Mouse (Mus musculus) ES-Bruce4 (cell line): Measurements from ENCODE around the gene Rtca. TPM values are rescaled to one million over a fixed set of nuclear protein-coding genes. Genes with fewer than 3 reads are reported as not detected.
A peak's percentile ranks its signal among the peaks of the same experiment; 100 is the strongest.

Experiments used
- H3K27ac ChIP-seq: 2 replicates; pipeline ENCODE4 v1.5.1; 2012; ENCODE audit warnings: low read length, inconsistent platforms; ENCODE audit not compliant: insufficient read depth
- H3K27me3 ChIP-seq: 2 replicates; pipeline ENCODE4 v1.6.1; 2012; ENCODE audit warnings: mild to moderate bottlenecking, low read length, inconsistent platforms; ENCODE audit not compliant: control insufficient read depth, poor library complexity, insufficient read depth, severe bottlenecking
- H3K36me3 ChIP-seq: 2 replicates; pipeline ENCODE4 v1.6.1; 2012; ENCODE audit warnings: inconsistent platforms, mild to moderate bottlenecking, low read length, moderate library complexity; ENCODE audit not compliant: control insufficient read depth, poor library complexity, insufficient read depth, severe bottlenecking
- H3K4me1 ChIP-seq: one replicate; pipeline ENCODE4 v1.8.1; 2011; ENCODE audit warnings: low read length; ENCODE audit not compliant: control insufficient read depth, insufficient read depth
- H3K4me3 ChIP-seq: 2 replicates; pipeline ENCODE4 v1.5.1; 2011; ENCODE audit warnings: low read depth, mild to moderate bottlenecking, low read length
- H3K9ac ChIP-seq: 2 replicates; pipeline ENCODE4 v1.6.1; 2012; ENCODE audit warnings: low read depth, mild to moderate bottlenecking, inconsistent platforms; ENCODE audit not compliant: poor library complexity, severe bottlenecking
- H3K9me3 ChIP-seq: replicated peaks from 2 replicates; pipeline ENCODE4 v1.6.1; 2012; ENCODE audit warnings: mild to moderate bottlenecking, low read length, inconsistent platforms; ENCODE audit not compliant: control insufficient read depth, poor library complexity, insufficient read depth, severe bottlenecking
- CTCF ChIP-seq: IDR thresholded peaks from one replicate; pipeline ENCODE4 v1.8.1; 2011; ENCODE audit warnings: low read depth, low read length
- EP300 ChIP-seq: IDR thresholded peaks from 2 replicates; pipeline ENCODE4 v1.6.1; 2011; ENCODE audit warnings: low read depth, low read length; ENCODE audit not compliant: insufficient read depth
- POLR2A ChIP-seq: IDR thresholded peaks from one replicate; pipeline ENCODE4 v1.8.1; 2011; ENCODE audit warnings: low read length; ENCODE audit not compliant: insufficient read depth
- polyA plus RNA-seq: library from polyadenylated mRNA; stranded (reverse); fragments of >200 nt; gene quantifications from 2 replicates; pipeline ENCODE4 v1.2.4, GENCODE M21; 2011; ENCODE audit warnings: low read depth; ENCODE audit not compliant: missing spikeins, insufficient read depth, insufficient read length

Rtca gene
- polyA plus RNA-seq, 1 experiment: 50.9 TPM

DNA sequence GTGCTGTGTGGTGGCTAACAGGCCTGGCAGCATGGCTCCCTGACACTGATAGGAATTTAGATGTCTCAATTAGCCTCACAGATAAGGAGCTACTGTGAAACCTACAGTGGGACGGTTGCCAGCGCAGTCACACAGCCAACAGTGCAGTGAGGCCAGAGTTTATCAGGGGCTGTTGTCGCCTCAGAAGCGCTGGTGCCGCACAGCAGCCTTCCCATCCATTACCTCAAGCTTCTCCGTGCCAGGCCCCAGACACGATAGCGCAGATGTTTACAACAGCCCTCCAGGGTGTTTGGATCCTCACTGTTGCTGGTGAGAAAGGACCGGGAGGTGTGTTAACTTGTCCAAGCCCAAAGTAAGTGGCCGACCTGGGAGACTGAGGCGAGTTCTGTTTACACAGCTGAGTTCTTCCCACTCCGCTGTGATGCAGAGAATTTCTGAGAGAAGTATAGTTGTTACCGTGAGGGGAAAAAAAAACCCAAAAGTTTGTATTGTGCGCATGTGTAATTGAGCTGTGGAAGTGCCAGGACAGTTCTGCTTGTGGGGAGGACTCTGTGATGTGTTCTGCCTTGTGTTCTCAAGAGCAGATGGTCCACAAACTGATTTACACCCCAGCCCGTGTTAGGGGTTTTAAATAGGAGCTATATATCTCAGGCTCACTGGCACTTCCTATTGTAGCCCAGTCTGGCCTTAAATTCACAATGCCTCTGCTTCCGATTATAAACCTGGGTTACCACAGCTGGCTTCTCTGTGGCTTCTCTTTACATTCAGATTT, 28.6 kb upstream of the Rtca start:
- H3K4me3 ChIP-seq: no peak overlapping the region
- no peaks in the 10 kb centered on the region for H3K27me3 ChIP-seq
- no peak overlapping the region for H3K9ac ChIP-seq
- H3K4me1 ChIP-seq: no peaks in the 10 kb centered on the region
- TF ChIP-seq CTCF (no peak), POLR2A (no peak), EP300 (no peak)
- H3K9me3 ChIP-seq: no peaks in the 10 kb centered on the region
- no peak overlapping the region for H3K27ac ChIP-seq
- H3K36me3 ChIP-seq: peaks cover 18% of the 10 kb centered on the region

DNA sequence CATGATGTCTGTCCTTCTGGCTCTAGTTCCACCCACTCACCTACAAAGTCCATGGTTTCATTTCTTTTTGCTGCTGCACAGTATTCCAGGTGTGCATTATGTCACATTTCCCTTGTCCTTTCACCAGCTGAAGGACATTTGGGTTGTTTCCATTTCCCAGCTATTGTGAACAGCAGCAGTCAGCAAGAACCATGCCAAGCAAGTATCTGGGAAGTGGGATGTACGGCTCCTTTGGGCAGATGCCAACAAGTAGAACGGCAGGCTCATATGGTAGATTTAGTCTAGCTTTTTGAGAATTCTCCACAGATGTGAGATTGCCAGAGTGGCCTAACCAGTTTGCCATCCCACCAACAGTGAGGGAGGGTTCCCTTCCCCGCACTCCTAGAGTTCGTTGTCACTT, 22.8 kb upstream of the Rtca start:
- no peaks in the 10 kb centered on the region for H3K9me3 ChIP-seq
- no peak overlapping the region for H3K27ac ChIP-seq
- no peak overlapping the region for H3K4me3 ChIP-seq
- TF ChIP-seq CTCF: no peak
- TF ChIP-seq POLR2A: no peak
- TF ChIP-seq EP300: no peak
- no peaks in the 10 kb centered on the region for H3K27me3 ChIP-seq
- no peaks in the 10 kb centered on the region for H3K4me1 ChIP-seq
- peaks cover 10% of the 10 kb centered on the region for H3K36me3 ChIP-seq
- no peak overlapping the region for H3K9ac ChIP-seq

DNA sequence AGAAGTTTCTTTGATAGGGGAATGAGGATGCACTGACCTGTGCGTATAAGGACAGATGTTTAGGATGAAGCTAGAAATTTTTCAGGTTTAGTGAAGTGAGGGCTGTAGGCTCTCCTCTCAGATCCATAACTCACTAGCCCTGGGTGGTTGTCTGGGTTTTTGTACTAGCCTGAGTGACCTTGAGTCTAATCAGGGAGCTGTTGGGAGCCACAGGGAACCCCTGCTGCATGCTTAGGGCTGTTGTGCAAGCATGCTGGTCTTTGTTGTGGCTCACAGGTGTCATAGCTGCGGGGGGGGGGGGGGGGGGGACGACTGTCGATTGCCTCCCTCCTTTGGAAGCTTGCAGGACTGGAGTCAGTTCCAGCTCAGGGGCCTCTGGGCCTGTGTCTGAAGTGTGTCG, 21.7 kb upstream of the Rtca start:
- no peaks in the 10 kb centered on the region for H3K27me3 ChIP-seq
- no peak overlapping the region for H3K9ac ChIP-seq
- no peaks in the 10 kb centered on the region for H3K4me1 ChIP-seq
- H3K4me3 ChIP-seq: no peak overlapping the region
- H3K36me3 ChIP-seq: peaks cover 6% of the 10 kb centered on the region
- H3K9me3 ChIP-seq: no peaks in the 10 kb centered on the region
- 0 out of 2 replicates have a peak overlapping the region, but pooled peaks have one; percentile 6 for H3K27ac ChIP-seq
- no peak for TF ChIP-seq POLR2A
- no peak for TF ChIP-seq CTCF
- TF ChIP-seq EP300: no peak

DNA sequence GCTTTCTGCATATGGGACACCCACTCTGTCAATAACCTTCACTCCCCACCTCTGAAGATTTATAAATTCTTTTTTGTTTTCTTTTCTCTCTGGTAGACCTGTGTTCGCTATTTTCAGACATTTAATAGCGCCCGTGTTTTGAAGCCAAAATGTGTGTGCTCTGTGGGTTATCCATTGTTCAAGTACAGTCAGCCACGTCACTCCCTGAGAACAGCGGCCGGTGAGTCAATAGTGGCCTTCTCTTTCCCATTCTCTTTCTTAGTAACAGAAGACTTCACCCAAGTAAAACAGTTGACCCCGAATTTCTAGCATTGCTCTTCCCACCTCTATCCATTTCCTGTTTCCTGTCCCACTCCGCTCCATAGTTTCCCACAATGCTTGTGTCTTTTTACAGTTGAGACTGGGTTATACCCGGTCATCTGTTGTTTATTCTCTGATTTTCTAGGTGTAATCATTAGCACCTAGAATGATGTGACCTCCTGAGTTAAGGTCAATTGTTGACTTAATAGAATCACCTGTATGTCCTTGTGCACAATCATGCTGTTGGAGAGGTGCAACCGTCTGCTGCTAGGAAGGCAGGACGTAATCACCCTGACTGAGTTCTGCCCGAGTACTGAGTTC, 12.2 kb upstream of the Rtca start:
- H3K9ac ChIP-seq: no peak overlapping the region
- no peak for TF ChIP-seq EP300
- TF ChIP-seq CTCF: no peak
- no peak for TF ChIP-seq POLR2A
- H3K9me3 ChIP-seq: no peaks in the 10 kb centered on the region
- H3K27me3 ChIP-seq: no peaks in the 10 kb centered on the region
- no peaks in the 10 kb centered on the region for H3K4me1 ChIP-seq
- H3K4me3 ChIP-seq: no peak overlapping the region
- no peaks in the 10 kb centered on the region; the same call in 1 of the 2 replicates for H3K36me3 ChIP-seq
- H3K27ac ChIP-seq: no peak overlapping the region

DNA sequence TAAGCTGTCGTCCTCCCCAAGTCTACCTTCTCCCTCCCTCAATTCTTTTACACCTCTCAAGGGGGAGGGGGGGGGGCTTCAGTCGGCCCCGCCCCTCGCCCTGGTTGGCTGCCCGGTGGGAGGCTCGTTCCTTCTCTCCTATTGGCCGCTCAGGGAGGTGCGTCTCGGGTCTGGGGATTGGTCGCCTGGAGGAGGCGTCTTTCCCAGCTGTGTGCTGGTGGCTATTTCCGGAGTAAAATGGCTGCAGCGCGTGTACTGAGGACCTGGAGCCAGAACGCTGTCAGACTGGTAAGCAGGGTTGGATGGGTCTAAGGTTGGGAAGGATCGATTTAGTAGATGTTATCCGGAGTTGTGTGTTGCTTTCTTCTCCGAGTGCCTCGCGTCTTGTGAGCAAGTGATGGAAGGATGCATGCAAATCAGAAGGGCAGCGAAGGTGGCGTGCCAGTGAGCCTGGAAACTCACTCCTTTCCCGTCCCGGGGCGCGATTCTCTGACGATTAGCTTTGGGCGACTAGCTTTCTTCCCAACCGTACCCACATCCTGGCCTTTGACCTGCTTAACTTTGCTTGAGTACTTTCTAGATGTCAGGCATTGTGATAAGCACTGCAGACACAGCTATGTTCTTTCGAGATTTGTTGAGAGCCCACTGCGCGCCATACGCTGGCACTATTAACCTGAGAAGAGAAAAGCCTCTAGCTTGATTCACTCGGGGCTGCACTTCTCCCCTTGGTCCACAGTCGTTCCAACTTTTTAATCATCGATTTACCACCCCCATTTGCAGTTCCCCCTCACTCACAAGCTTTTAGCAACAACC, 5.1 kb upstream of the Rtca start, which contains the start of gene Dbt:
Dbt (plus strand) TSS at position 167 of the 813 bp plus-strand sequence.
- no peaks in the 10 kb centered on the region for H3K27me3 ChIP-seq
- no peaks in the 10 kb centered on the region for H3K36me3 ChIP-seq
- H3K4me3 ChIP-seq: peak within 1 kb of the TSS; percentile 99
- peak within 1 kb of the TSS; percentile 38 for H3K9ac ChIP-seq
- no peak within 1 kb of the TSS for H3K27ac ChIP-seq
- no peaks in the 10 kb centered on the region for H3K4me1 ChIP-seq
- no peaks in the 10 kb centered on the region for H3K9me3 ChIP-seq
- no peak for TF ChIP-seq EP300
- TF ChIP-seq POLR2A: peak; percentile 80
- TF ChIP-seq CTCF: no peak
